Mouse (Mus musculus) mesoderm, embryonic 11.5 days (tissue): ENCODE data around the gene Lrrc20.

Source experiments
- DNase-seq: peaks from one replicate; pipeline ENCODE4 v3.0.0-alpha.2; 2012; ENCODE audit warnings: low read depth, low spot score

Lrrc20 gene

GRCm38 (mm10) chr10:61627938-61628250, 152.3 kb downstream of the Lrrc20 start:
- no peak for DNase-seq
